9 mouse cellular contexts compared by ENCODE assay signal in genomic region chr19:29930296-29930695, GRCm38 (mm10). TPM values are rescaled to one million over a fixed set of nuclear protein-coding genes. Genes with fewer than 3 reads are reported as not detected.
DNase-seq lines count a peak whose midpoint lies in the region; ATAC-seq and TF ChIP-seq lines count a peak whose summit lies in the region.
"Had no signal": no experiment of that assay in that cellular context is flagged by ENCODE, and none has a peak within 500 bp of the region (broad histone marks: within the 10 kb centered on the region; RNA-seq: fewer than 3 reads in every experiment).

No protein-coding gene starts in this region.

- peak; percentile 89 for ATAC-seq in lung, postnatal 0 days
- no peak for ATAC-seq in midbrain, embryonic 15.5 days (replicated peaks)
- ATAC-seq in forebrain, embryonic 15.5 days (replicated peaks) = no peak
- no peak for ATAC-seq in erythroblast, adult 5-6 weeks (replicated peaks; ENCODE audit: low FRiP score, poor library complexity, severe bottlenecking)
- no peak for ATAC-seq in hindbrain, embryonic 11.5 days (ENCODE audit: low FRiP score)

- TF ChIP-seq CTCF in lung, postnatal 0 days (IDR thresholded peaks at IDR 0.05) = no peak

- peak; percentile 24 for DNase-seq in testis, postnatal 14 days (ENCODE audit: low spot score)
- no peak for DNase-seq in testis, postnatal 10 days (ENCODE audit: low spot score)
- DNase-seq in gastrocnemius, postnatal 36 days = peak; percentile 72 to 82
- DNase-seq in lung, postnatal 0 days (ENCODE audit: low spot score) = peak; percentile 93
- no peak for DNase-seq in hindbrain, embryonic 11.5 days (ENCODE audit: low spot score)

- H3K9ac ChIP-seq in lung, postnatal 0 days (replicated peaks; ENCODE audit: low read depth) = no peak overlapping the region
- H3K9ac ChIP-seq in midbrain, embryonic 15.5 days = no peak overlapping the region
- H3K9ac ChIP-seq in forebrain, embryonic 15.5 days (replicated peaks) = no peak overlapping the region
- H3K9ac ChIP-seq in hindbrain, embryonic 11.5 days (ENCODE audit: low read depth, low read length) = no peak overlapping the region

- no peaks in the 10 kb centered on the region for H3K9me3 ChIP-seq in lung, postnatal 0 days (ENCODE audit: low read length)
- no peaks in the 10 kb centered on the region for H3K9me3 ChIP-seq in midbrain, embryonic 15.5 days
- no peaks in the 10 kb centered on the region for H3K9me3 ChIP-seq in forebrain, embryonic 15.5 days
- H3K9me3 ChIP-seq in hindbrain, embryonic 11.5 days (ENCODE audit: control insufficient read depth, low read length) = no peaks in the 10 kb centered on the region

- intact Hi-C loops in gastrocnemius, postnatal 36 days (cut with DNase I) = no loop called here

- no peak overlapping the region for H3K4me3 ChIP-seq in lung, postnatal 0 days (ENCODE audit: low read depth, low read length)
- H3K4me3 ChIP-seq in midbrain, embryonic 15.5 days = no peak overlapping the region
- H3K4me3 ChIP-seq in forebrain, embryonic 15.5 days = no peak overlapping the region
- H3K4me3 ChIP-seq in hindbrain, embryonic 11.5 days (ENCODE audit: low read depth, low read length) = no peak overlapping the region

- H3K27ac ChIP-seq in lung, postnatal 0 days (ENCODE audit: low read length) = no peak overlapping the region
- no peak overlapping the region for H3K27ac ChIP-seq in midbrain, embryonic 15.5 days
- H3K27ac ChIP-seq in forebrain, embryonic 15.5 days (replicated peaks) = no peak overlapping the region
- no peak overlapping the region for H3K27ac ChIP-seq in hindbrain, embryonic 11.5 days (ENCODE audit: low read depth, low read length)

- peak; percentile 83 for TF ChIP-seq EP300 in lung, postnatal 0 days (IDR thresholded peaks at IDR 0.05)

- no peak overlapping the region for H3K4me2 ChIP-seq in lung, postnatal 0 days (replicated peaks; ENCODE audit: low read depth, low read length)
- H3K4me2 ChIP-seq in midbrain, embryonic 15.5 days = no peak overlapping the region
- H3K4me2 ChIP-seq in forebrain, embryonic 15.5 days (replicated peaks) = no peak overlapping the region
- no peak overlapping the region for H3K4me2 ChIP-seq in hindbrain, embryonic 11.5 days (replicated peaks; ENCODE audit: low read depth, low read length)

- no peaks in the 10 kb centered on the region for H3K27me3 ChIP-seq in lung, postnatal 0 days (replicated peaks; ENCODE audit: insufficient read depth, low read length)
- H3K27me3 ChIP-seq in midbrain, embryonic 15.5 days (replicated peaks) = no peaks in the 10 kb centered on the region
- H3K27me3 ChIP-seq in forebrain, embryonic 15.5 days = no peaks in the 10 kb centered on the region
- H3K27me3 ChIP-seq in hindbrain, embryonic 11.5 days (ENCODE audit: control insufficient read depth, insufficient read depth, low read length) = no peaks in the 10 kb centered on the region

- H3K4me1 ChIP-seq in lung, postnatal 0 days (ENCODE audit: insufficient read depth, low read depth, low read length) = no peaks in the 10 kb centered on the region
- H3K4me1 ChIP-seq in midbrain, embryonic 15.5 days = no peaks in the 10 kb centered on the region
- H3K4me1 ChIP-seq in forebrain, embryonic 15.5 days = no peaks in the 10 kb centered on the region
- no peaks in the 10 kb centered on the region for H3K4me1 ChIP-seq in hindbrain, embryonic 11.5 days (replicated peaks; ENCODE audit: control insufficient read depth, insufficient read depth, low read length)

- H3K36me3 ChIP-seq in lung, postnatal 0 days (ENCODE audit: insufficient read depth, low read length) = no peaks in the 10 kb centered on the region
- no peaks in the 10 kb centered on the region for H3K36me3 ChIP-seq in midbrain, embryonic 15.5 days (replicated peaks)
- no peaks in the 10 kb centered on the region for H3K36me3 ChIP-seq in forebrain, embryonic 15.5 days
- H3K36me3 ChIP-seq in hindbrain, embryonic 11.5 days (ENCODE audit: control insufficient read depth, insufficient read depth, low read length) = no peaks in the 10 kb centered on the region

- 26% methylated on average over 5 of the region's 5 CpGs for WGBS in lung, postnatal 0 days
- WGBS in midbrain, embryonic 15.5 days = 84% methylated on average over 5 of the region's 5 CpGs
- 78% methylated on average over 5 of the region's 5 CpGs for WGBS in forebrain, embryonic 15.5 days
- 80% methylated on average over 5 of the region's 5 CpGs for WGBS in hindbrain, embryonic 11.5 days

RNA-seq across cellular contexts. Expression of gene Il33, which starts 5.4 kb away (rescaled TPM):
- 1 to 10 TPM; 4.0 to 5.6 TPM for total RNA-seq in gastrocnemius, postnatal 36 days (2021)
- 56.1 and 148 TPM in 2 replicates for polyA plus RNA-seq in lung, postnatal 0 days (2015; fragmentation: Nextera tagmentation; extraction: Ambion mirVana)
- 0.56 and 0.90 TPM in 2 replicates for polyA plus RNA-seq in midbrain, embryonic 15.5 days (2015; fragmentation: Nextera tagmentation; extraction: Ambion mirVana)
- polyA plus RNA-seq in forebrain, embryonic 15.5 days (2015; fragmentation: Nextera tagmentation; extraction: Ambion mirVana) = 0.29 and 0.34 TPM in 2 replicates
- total RNA-seq in erythroblast, adult 5-6 weeks (2015; ENCODE audit: low replicate concordance) = not detected in 2 replicates
- total RNA-seq in erythroblast, adult 5-6 weeks (2017; ENCODE audit: low replicate concordance) = not detected in 2 replicates
- 2.1 TPM in 2 replicates for polyA plus RNA-seq in hindbrain, embryonic 11.5 days (2014; fragmentation: Nextera tagmentation; extraction: Ambion mirVana)
- total RNA-seq: monocyte, adult 5-6 weeks had no signal

Comparison
In these comparisons a context has a peak if more than half of its experiments do, and no peak if none do; other contexts are left out.
1. DNase-seq: peak in testis, postnatal 14 days (single experiment), gastrocnemius, postnatal 36 days (2 of 2) and lung, postnatal 0 days (single experiment); none in testis, postnatal 10 days (single experiment) and hindbrain, embryonic 11.5 days (single experiment).
2. RNA of gene Il33, which starts 5.4 kb away (polyA plus RNA-seq): 56.1 to 148 TPM in lung, postnatal 0 days; 2.1 TPM in hindbrain, embryonic 11.5 days, 0.56 to 0.90 TPM in midbrain, embryonic 15.5 days and 0.29 to 0.34 TPM in forebrain, embryonic 15.5 days; every median in the first group is over 10 times any median in the second.